Mouse (Mus musculus) hindbrain, embryonic 16.5 days (tissue): ENCODE results near the gene Babam2. TPM values are rescaled to one million over a fixed set of nuclear protein-coding genes. Genes with fewer than 3 reads are reported as not detected.

Experiments
- ATAC-seq: fragments of 200-750 bp; cut with Nextera tagmentation; 2 replicates; pipeline ENCODE4 v1.8.0; 2017; ENCODE audit warnings: moderate TSS enrichment, moderate library complexity
- H3K27ac ChIP-seq: fragments of 300-500 bp; sonication (generic); 2 replicates; pipeline ENCODE4 v1.5.1; 2014; ENCODE audit warnings: low read depth, mild to moderate bottlenecking, control low read depth, low read length, moderate library complexity
- H3K27me3 ChIP-seq: fragments of 300-500 bp; sonication (generic); replicated peaks from 2 replicates; pipeline ENCODE4 v1.6.1; 2014; ENCODE audit warnings: low read length; ENCODE audit not compliant: control insufficient read depth, insufficient read depth
- H3K36me3 ChIP-seq: fragments of 300-500 bp; sonication (generic); 2 replicates; pipeline ENCODE4 v1.6.1; 2014; ENCODE audit warnings: mild to moderate bottlenecking, low read length, moderate library complexity, mixed read lengths; ENCODE audit not compliant: control insufficient read depth, insufficient read depth
- H3K4me1 ChIP-seq: fragments of 300-500 bp; sonication (generic); 2 replicates; pipeline ENCODE4 v1.6.1; 2014; ENCODE audit warnings: low read depth, low read length; ENCODE audit not compliant: control insufficient read depth, insufficient read depth
- H3K4me2 ChIP-seq: fragments of 300-500 bp; sonication (generic); 2 replicates; pipeline ENCODE4 v1.6.1; 2014; ENCODE audit warnings: mild to moderate bottlenecking, low read length, control low read depth, moderate library complexity
- H3K4me3 ChIP-seq: fragments of 300-500 bp; sonication (generic); 2 replicates; pipeline ENCODE4 v1.5.1; 2014; ENCODE audit warnings: mild to moderate bottlenecking, low read length, control low read depth, moderate library complexity
- H3K9ac ChIP-seq: fragments of 300-500 bp; sonication (generic); 2 replicates; pipeline ENCODE4 v1.6.1; 2014; ENCODE audit warnings: low read depth, mild to moderate bottlenecking, control low read depth, low read length, moderate library complexity
- H3K9me3 ChIP-seq: fragments of 300-500 bp; sonication (generic); 2 replicates; pipeline ENCODE4 v1.6.1; 2014; ENCODE audit warnings: mild to moderate bottlenecking, low read length, moderate library complexity; ENCODE audit not compliant: control insufficient read depth
- WGBS: fragments of 180-500 bp; shearing (Covaris S2); extraction: QIAGEN DNeasy Blood & Tissue Kit; methylation state at CpG from one replicate; pipeline ENCODE4 v1.1.7; 2014; 5-methylcytosine and 5-hydroxymethylcytosine counted together
- polyA plus RNA-seq: library from polyadenylated mRNA; unstranded; fragments of >200 nt; fragmentation: Nextera tagmentation; extraction: Ambion mirVana; gene quantifications from 2 replicates; pipeline ENCODE4 v1.2.1, GENCODE M21; 2015

Gene Babam2
- polyA plus RNA-seq, 1 experiment from 2014 or later = 49.0 TPM

DNA sequence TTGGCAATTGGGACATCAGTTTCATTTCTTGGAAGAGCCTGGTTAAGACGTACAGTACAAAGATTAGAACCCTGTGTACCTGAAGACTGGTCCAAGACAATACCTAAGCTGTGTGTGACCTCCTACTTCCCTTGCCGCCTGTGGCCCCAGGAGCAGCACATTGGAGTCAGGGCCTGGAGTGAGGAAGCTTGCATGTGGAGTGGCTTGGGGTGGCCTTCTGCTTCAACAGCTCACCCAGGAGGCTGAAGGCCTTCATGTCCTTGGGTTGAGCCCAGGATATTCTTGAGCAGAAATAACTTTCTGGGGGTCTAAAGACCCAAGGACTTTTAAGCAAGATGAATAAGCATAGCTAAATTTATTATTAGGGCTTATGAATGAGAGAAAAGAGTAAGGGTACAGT lies 369.4 kb downstream of the Babam2 start:
- no peak for ATAC-seq
- Histone ChIP-seq H3K9me3 (no peaks in the 10 kb centered on the region), H3K9ac (no peak overlapping the region), H3K27ac (no peak overlapping the region), H3K4me1 (no peaks in the 10 kb centered on the region), H3K4me3 (no peak overlapping the region), H3K4me2 (no peak overlapping the region), H3K27me3 (no peaks in the 10 kb centered on the region), H3K36me3 (no peaks in the 10 kb centered on the region)
- 96% methylated on average over 2 of the region's 2 CpGs for WGBS

GRCm38 (mm10) chr5:32068616-32069015 lies 371.1 kb downstream of the Babam2 start:
- H3K9me3 ChIP-seq = no peaks in the 10 kb centered on the region
- H3K9ac ChIP-seq = no peak overlapping the region
- no peaks in the 10 kb centered on the region for H3K27me3 ChIP-seq
- no peak for ATAC-seq
- H3K4me1 ChIP-seq = no peaks in the 10 kb centered on the region
- H3K36me3 ChIP-seq = no peaks in the 10 kb centered on the region
- 91% methylated on average over 3 of the region's 3 CpGs for WGBS
- H3K27ac ChIP-seq = no peak overlapping the region
- H3K4me2 ChIP-seq = no peak overlapping the region
- no peak overlapping the region for H3K4me3 ChIP-seq

GRCm38 (mm10) chr5:32069096-32069495 lies 371.6 kb downstream of the Babam2 start:
- no peaks in the 10 kb centered on the region for H3K36me3 ChIP-seq
- no peaks in the 10 kb centered on the region for H3K4me1 ChIP-seq
- H3K4me2 ChIP-seq = no peak overlapping the region
- no peak overlapping the region for H3K4me3 ChIP-seq
- 78% methylated on average over 4 of the region's 4 CpGs for WGBS
- no peaks in the 10 kb centered on the region for H3K9me3 ChIP-seq
- no peak overlapping the region for H3K9ac ChIP-seq
- no peaks in the 10 kb centered on the region for H3K27me3 ChIP-seq
- no peak for ATAC-seq
- H3K27ac ChIP-seq = no peak overlapping the region

- H3K9me3 ChIP-seq = no peaks in the 10 kb centered on the region
- no peak for ATAC-seq
- H3K36me3 ChIP-seq = no peaks in the 10 kb centered on the region
- H3K27ac ChIP-seq = no peak overlapping the region
- H3K4me3 ChIP-seq = no peak overlapping the region
- no peak overlapping the region for H3K4me2 ChIP-seq
- H3K27me3 ChIP-seq = no peaks in the 10 kb centered on the region
- no peak overlapping the region for H3K9ac ChIP-seq
- 80% methylated on average over 10 of the region's 10 CpGs for WGBS
- no peaks in the 10 kb centered on the region for H3K4me1 ChIP-seq
Observed at GRCm38 (mm10) chr5:32069566-32070169, 372.2 kb downstream of the Babam2 start.

DNA sequence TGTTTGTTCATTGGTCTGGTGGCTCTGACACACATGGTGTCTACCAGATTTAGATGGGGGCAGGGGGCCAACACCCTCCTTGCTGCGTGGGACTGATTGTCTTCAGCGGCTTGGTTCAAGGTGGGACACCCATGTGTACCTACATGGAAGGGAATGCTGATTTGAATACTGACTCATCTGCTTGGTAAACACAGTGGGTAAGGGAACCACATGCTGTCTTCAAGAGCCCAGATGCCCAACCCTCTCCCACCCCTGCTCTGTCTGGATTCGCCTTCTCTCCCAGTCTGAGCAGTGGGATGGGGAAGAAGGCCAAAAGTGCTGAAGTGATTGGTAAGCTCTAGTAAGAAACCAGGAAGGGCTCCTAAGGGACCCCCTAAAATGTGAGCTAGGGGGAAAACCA lies 373.3 kb downstream of the Babam2 start:
- no peak for ATAC-seq
- 98% methylated on average over 3 of the region's 3 CpGs for WGBS

GRCm38 (mm10) chr5:32071314-32071713 lies 373.8 kb downstream of the Babam2 start:
- no peak overlapping the region for H3K4me2 ChIP-seq
- H3K9me3 ChIP-seq = no peaks in the 10 kb centered on the region
- H3K27ac ChIP-seq = no peak overlapping the region
- no peaks in the 10 kb centered on the region for H3K36me3 ChIP-seq
- no peaks in the 10 kb centered on the region for H3K27me3 ChIP-seq
- no peak overlapping the region for H3K9ac ChIP-seq
- H3K4me3 ChIP-seq = no peak overlapping the region
- 93% methylated on average over 4 of the region's 4 CpGs for WGBS
- H3K4me1 ChIP-seq = no peaks in the 10 kb centered on the region
- no peak for ATAC-seq

More for the DNA sequence above, 373.3 kb downstream of the Babam2 start:
- Histone ChIP-seq H3K9me3 (no peaks in the 10 kb centered on the region), H3K9ac (no peak overlapping the region), H3K36me3 (no peaks in the 10 kb centered on the region), H3K4me1 (no peaks in the 10 kb centered on the region), H3K27me3 (no peaks in the 10 kb centered on the region), H3K4me2 (no peak overlapping the region), H3K27ac (no peak overlapping the region), H3K4me3 (no peak overlapping the region)

GRCm38 (mm10) chr5:32071824-32072223 lies 374.3 kb downstream of the Babam2 start:
- no peaks in the 10 kb centered on the region for H3K4me1 ChIP-seq
- H3K4me2 ChIP-seq = no peak overlapping the region
- WGBS = 96% methylated on average over 5 of the region's 5 CpGs
- no peaks in the 10 kb centered on the region for H3K36me3 ChIP-seq
- ATAC-seq = no peak
- H3K4me3 ChIP-seq = no peak overlapping the region
- H3K9me3 ChIP-seq = no peaks in the 10 kb centered on the region
- H3K27me3 ChIP-seq = no peaks in the 10 kb centered on the region
- no peak overlapping the region for H3K27ac ChIP-seq
- no peak overlapping the region for H3K9ac ChIP-seq

GRCm38 (mm10) chr5:32072877-32073276 lies 375.4 kb downstream of the Babam2 start:
- no peaks in the 10 kb centered on the region for H3K27me3 ChIP-seq
- 100% methylated on average over 3 of the region's 3 CpGs for WGBS
- H3K9ac ChIP-seq = no peak overlapping the region
- ATAC-seq = no peak
- H3K4me1 ChIP-seq = no peaks in the 10 kb centered on the region
- no peak overlapping the region for H3K4me2 ChIP-seq
- no peaks in the 10 kb centered on the region for H3K36me3 ChIP-seq
- H3K4me3 ChIP-seq = no peak overlapping the region
- no peak overlapping the region for H3K27ac ChIP-seq
- H3K9me3 ChIP-seq = no peaks in the 10 kb centered on the region

- no peak overlapping the region for H3K4me3 ChIP-seq
- no peak overlapping the region for H3K27ac ChIP-seq
- no peaks in the 10 kb centered on the region for H3K4me1 ChIP-seq
- no peak overlapping the region for H3K9ac ChIP-seq
- no peaks in the 10 kb centered on the region for H3K9me3 ChIP-seq
- WGBS = 88% methylated on average over 3 of the region's 3 CpGs
- H3K27me3 ChIP-seq = no peaks in the 10 kb centered on the region
- no peaks in the 10 kb centered on the region for H3K36me3 ChIP-seq
- H3K4me2 ChIP-seq = no peak overlapping the region
- no peak for ATAC-seq
Observed at GRCm38 (mm10) chr5:32074053-32074452, 376.6 kb downstream of the Babam2 start.

GRCm38 (mm10) chr5:32077139-32077538 lies 379.7 kb downstream of the Babam2 start:
- no peaks in the 10 kb centered on the region for H3K9me3 ChIP-seq
- no peaks in the 10 kb centered on the region for H3K36me3 ChIP-seq
- no peak overlapping the region for H3K9ac ChIP-seq
- H3K4me2 ChIP-seq = no peak overlapping the region
- no peak overlapping the region for H3K27ac ChIP-seq
- no peaks in the 10 kb centered on the region for H3K27me3 ChIP-seq
- H3K4me3 ChIP-seq = no peak overlapping the region
- H3K4me1 ChIP-seq = peaks cover 3% of the 10 kb centered on the region; the same call in 1 of the 2 replicates
- WGBS = 92% methylated on average over 3 of the region's 3 CpGs
- no peak for ATAC-seq
